Mouse (Mus musculus) heart, embryonic 13.5 days (tissue): ENCODE results near the gene Dclre1a. TPM values are rescaled to one million over a fixed set of nuclear protein-coding genes. Genes with fewer than 3 reads are reported as not detected.
"Not testable (repeated sequence)": the region's sequence is repeated elsewhere in the genome, so short reads cannot be mapped to it uniquely, and the experiment has no call there.

Experiments used
- ATAC-seq: fragments of 200-750 bp; cut with Nextera tagmentation; 2 replicates; pipeline ENCODE4 v1.8.0; 2017; ENCODE audit warnings: moderate TSS enrichment; ENCODE audit not compliant: insufficient number of reproducible peaks, low FRiP score, low TSS enrichment; ENCODE audit errors: extremely low read depth
- H3K27ac ChIP-seq: fragments of 300-500 bp; sonication (generic); replicated peaks from 2 replicates; pipeline ENCODE4 v1.5.1; 2015; ENCODE audit warnings: moderate library complexity, mild to moderate bottlenecking, inconsistent platforms
- H3K27me3 ChIP-seq: fragments of 300-500 bp; sonication (generic); replicated peaks from 2 replicates; pipeline ENCODE4 v1.6.1; 2015; ENCODE audit warnings: mild to moderate bottlenecking, inconsistent platforms
- H3K36me3 ChIP-seq: fragments of 300-500 bp; sonication (generic); 2 replicates; pipeline ENCODE4 v1.6.1; 2015; ENCODE audit warnings: mild to moderate bottlenecking, inconsistent platforms
- H3K4me1 ChIP-seq: fragments of 300-500 bp; sonication (generic); 2 replicates; pipeline ENCODE4 v1.6.1; 2015; ENCODE audit warnings: inconsistent platforms
- H3K4me2 ChIP-seq: fragments of 300-500 bp; sonication (generic); 2 replicates; pipeline ENCODE4 v1.6.1; 2015; ENCODE audit warnings: inconsistent platforms, mild to moderate bottlenecking, moderate library complexity
- H3K4me3 ChIP-seq: fragments of 300-500 bp; sonication (generic); 2 replicates; pipeline ENCODE4 v1.5.1; 2015; ENCODE audit warnings: moderate library complexity, mild to moderate bottlenecking, inconsistent platforms
- H3K9ac ChIP-seq: fragments of 300-500 bp; sonication (generic); 2 replicates; pipeline ENCODE4 v1.6.1; 2015; ENCODE audit warnings: inconsistent platforms, mild to moderate bottlenecking, moderate library complexity
- H3K9me3 ChIP-seq: fragments of 300-500 bp; sonication (generic); 2 replicates; pipeline ENCODE4 v1.6.1; 2016; ENCODE audit warnings: inconsistent platforms
- WGBS: fragments of 180-500 bp; shearing (Covaris S2); methylation state at CpG from one replicate; pipeline ENCODE4 v1.1.7; 2015; ENCODE audit warnings: mixed read lengths; 5-methylcytosine and 5-hydroxymethylcytosine counted together
- polyA plus RNA-seq: library from polyadenylated mRNA; unstranded; fragments of >200 nt; fragmentation: Nextera tagmentation; extraction: Ambion mirVana; gene quantifications from 2 replicates; pipeline ENCODE4 v1.2.1, GENCODE M21; 2015

Dclre1a gene
- polyA plus RNA-seq, 1 experiment from 2014 or later = 12.1 TPM

GRCm38 (mm10) chr19:56513527-56513926 lies 34.5 kb downstream of the Dclre1a start:
- H3K27ac ChIP-seq, H3K9me3 ChIP-seq, ATAC-seq, H3K4me1 ChIP-seq, H3K27me3 ChIP-seq, H3K9ac ChIP-seq, H3K4me2 ChIP-seq, H3K4me3 ChIP-seq, H3K36me3 ChIP-seq: not testable (repeated sequence)
- WGBS = no CpG with 5 or more reads among the region's 2 CpGs

- not testable (repeated sequence) for ATAC-seq
Observed at GRCm38 (mm10) chr19:56511207-56511606, 36.8 kb downstream of the Dclre1a start.

GRCm38 (mm10) chr19:56503525-56503924 lies 44.5 kb downstream of the Dclre1a start:
- H3K9ac ChIP-seq, H3K4me2 ChIP-seq, H3K27ac ChIP-seq, H3K4me3 ChIP-seq, H3K9me3 ChIP-seq, ATAC-seq, H3K27me3 ChIP-seq, H3K36me3 ChIP-seq, H3K4me1 ChIP-seq: not testable (repeated sequence)
- WGBS = no CpG with 5 or more reads among the region's 5 CpGs

More at GRCm38 (mm10) chr19:56511207-56511606, 36.8 kb downstream of the Dclre1a start:
- not testable (repeated sequence) for H3K36me3 ChIP-seq, H3K4me1 ChIP-seq, H3K9me3 ChIP-seq, H3K27ac ChIP-seq, H3K27me3 ChIP-seq, H3K4me3 ChIP-seq, H3K4me2 ChIP-seq, H3K9ac ChIP-seq
- WGBS = no CpG with 5 or more reads among the region's 4 CpGs

DNA sequence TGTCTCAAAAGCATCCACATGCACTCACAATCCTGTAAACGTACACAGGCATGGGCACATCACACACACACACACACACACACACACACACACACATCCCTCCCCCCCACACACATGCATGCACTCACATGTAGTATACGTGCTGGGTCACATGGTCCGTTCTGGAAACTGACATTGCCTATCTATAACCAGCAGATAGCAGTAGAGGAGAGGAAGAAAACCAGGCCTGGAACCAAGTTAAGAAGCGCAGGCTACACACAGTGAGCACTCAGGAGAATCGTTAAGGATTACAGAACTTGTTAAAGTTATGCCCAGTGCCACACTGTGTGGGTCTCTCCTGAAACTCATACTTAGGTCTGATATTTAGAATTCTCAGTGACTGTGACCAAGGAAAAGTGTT lies 45.0 kb downstream of the Dclre1a start:
- H3K27me3 ChIP-seq, H3K9ac ChIP-seq, H3K4me1 ChIP-seq, H3K4me3 ChIP-seq, ATAC-seq, H3K27ac ChIP-seq, H3K9me3 ChIP-seq, H3K36me3 ChIP-seq, H3K4me2 ChIP-seq: not testable (repeated sequence)
- WGBS = no CpG with 5 or more reads among the region's 5 CpGs

DNA sequence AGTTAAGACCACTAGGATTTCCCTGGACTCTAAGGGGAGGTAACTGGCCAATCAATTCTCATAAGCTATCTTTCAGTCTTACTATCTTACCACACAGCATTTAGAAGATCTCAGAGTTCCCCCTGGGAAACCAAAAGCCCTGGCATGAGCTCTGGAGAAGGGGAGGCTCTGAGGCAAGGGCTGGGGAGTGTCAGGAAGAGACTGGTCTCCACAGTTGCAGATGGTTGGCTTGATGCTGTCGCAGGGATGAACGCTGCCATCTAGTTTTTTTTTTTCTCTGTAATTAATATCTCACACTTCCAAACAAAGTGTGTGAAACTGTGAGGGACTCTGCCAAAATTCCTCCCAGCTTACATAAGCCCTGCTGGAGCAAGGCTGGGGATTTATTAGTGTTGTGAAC lies 53.9 kb downstream of the Dclre1a start:
- WGBS = no CpG with 5 or more reads among the region's 2 CpGs
- H3K4me2 ChIP-seq, H3K36me3 ChIP-seq, H3K27ac ChIP-seq, H3K9ac ChIP-seq, H3K9me3 ChIP-seq, ATAC-seq, H3K4me3 ChIP-seq, H3K27me3 ChIP-seq, H3K4me1 ChIP-seq: not testable (repeated sequence)

- no peak for ATAC-seq
- Histone ChIP-seq H3K36me3 (no peaks in the 10 kb centered on the region), H3K9ac (no peak overlapping the region), H3K9me3 (no peaks in the 10 kb centered on the region), H3K4me1 (peaks cover 22% of the 10 kb centered on the region), H3K4me2 (no peak overlapping the region), H3K27ac (no peak overlapping the region), H3K4me3 (no peak overlapping the region), H3K27me3 (no peaks in the 10 kb centered on the region)
- 79% methylated on average over 6 of the region's 6 CpGs for WGBS
Observed at GRCm38 (mm10) chr19:56489601-56490000, 58.4 kb downstream of the Dclre1a start.

DNA sequence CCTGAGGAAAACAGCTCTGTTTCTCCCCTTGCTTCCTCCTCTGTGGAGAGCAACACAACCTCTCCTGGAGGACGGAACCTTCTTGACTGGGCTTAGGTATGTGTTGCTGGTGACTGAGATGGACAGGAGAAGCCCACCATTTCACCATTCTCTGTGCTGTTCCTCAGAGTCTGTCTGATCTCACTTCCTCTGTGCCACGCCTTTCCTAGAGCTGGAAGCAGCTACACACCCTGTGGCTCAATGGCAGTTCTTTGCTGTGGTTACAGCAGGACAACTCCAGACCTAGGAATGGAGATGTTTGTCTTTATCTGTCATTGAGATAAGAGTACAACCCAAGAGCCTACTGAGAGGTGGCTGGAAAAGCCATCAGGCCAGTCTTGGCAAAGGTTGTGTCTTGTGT lies 60.7 kb downstream of the Dclre1a start:
- H3K4me2 ChIP-seq = no peak overlapping the region
- H3K27ac ChIP-seq = no peak overlapping the region
- H3K9ac ChIP-seq = no peak overlapping the region
- H3K9me3 ChIP-seq = no peaks in the 10 kb centered on the region
- H3K4me1 ChIP-seq = peaks cover 26% of the 10 kb centered on the region
- WGBS = 74% methylated on average over 2 of the region's 2 CpGs
- no peaks in the 10 kb centered on the region for H3K36me3 ChIP-seq
- H3K4me3 ChIP-seq = no peak overlapping the region
- ATAC-seq = no peak
- no peaks in the 10 kb centered on the region for H3K27me3 ChIP-seq

DNA sequence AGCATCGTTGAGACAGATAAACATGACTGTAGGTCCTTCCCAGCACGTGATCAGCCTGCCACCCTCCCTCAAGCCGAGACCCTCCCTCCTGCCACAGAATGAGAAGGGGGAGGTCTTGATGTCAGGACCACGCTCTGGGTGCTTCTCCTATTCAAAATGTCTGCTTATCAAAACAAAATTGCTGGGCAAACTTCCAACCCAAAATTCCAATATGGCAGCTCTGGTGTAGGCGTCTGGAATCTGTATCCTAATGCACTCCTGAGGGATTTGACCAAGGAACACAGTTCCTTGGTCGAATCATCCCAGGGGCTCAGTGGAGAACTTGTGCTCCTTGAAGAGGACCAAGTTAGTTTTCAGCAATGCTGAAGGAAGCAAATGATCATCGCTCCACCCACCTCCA lies 61.1 kb downstream of the Dclre1a start:
- no peak overlapping the region for H3K27ac ChIP-seq
- ATAC-seq = no peak
- 69% methylated on average over 7 of the region's 7 CpGs for WGBS

GRCm38 (mm10) chr19:56485376-56486271 lies 62.4 kb downstream of the Dclre1a start:
- H3K9ac ChIP-seq = no peak overlapping the region
- H3K4me1 ChIP-seq = peaks cover 26% of the 10 kb centered on the region
- H3K4me2 ChIP-seq = no peak overlapping the region
- WGBS = 60% methylated on average over 13 of the region's 13 CpGs
- ATAC-seq = no peak
- no peak overlapping the region for H3K4me3 ChIP-seq
- H3K27ac ChIP-seq = peak overlapping the region; percentile 15; the same call in 1 of the 2 replicates
- no peaks in the 10 kb centered on the region for H3K36me3 ChIP-seq
- H3K27me3 ChIP-seq = no peaks in the 10 kb centered on the region
- no peaks in the 10 kb centered on the region for H3K9me3 ChIP-seq

More for the DNA sequence above, 61.1 kb downstream of the Dclre1a start:
- Histone ChIP-seq H3K9me3 (no peaks in the 10 kb centered on the region), H3K36me3 (no peaks in the 10 kb centered on the region), H3K9ac (no peak overlapping the region), H3K4me3 (no peak overlapping the region), H3K4me2 (no peak overlapping the region), H3K27me3 (no peaks in the 10 kb centered on the region), H3K4me1 (peaks cover 26% of the 10 kb centered on the region)

GRCm38 (mm10) chr19:56484630-56485375 lies 63.2 kb downstream of the Dclre1a start:
- Histone ChIP-seq H3K4me1 (peaks cover 26% of the 10 kb centered on the region), H3K4me3 (no peak overlapping the region), H3K27me3 (no peaks in the 10 kb centered on the region), H3K4me2 (no peak overlapping the region), H3K9me3 (no peaks in the 10 kb centered on the region), H3K27ac (no peak overlapping the region), H3K36me3 (no peaks in the 10 kb centered on the region), H3K9ac (no peak overlapping the region)
- no peak for ATAC-seq
- WGBS = 56% methylated on average over 13 of the region's 13 CpGs
